Mouse (Mus musculus) lung, postnatal 36 days (tissue): ENCODE data around the gene Tarbp1.
"Not testable (repeated sequence)": the region's sequence is repeated elsewhere in the genome, so short reads cannot be mapped to it uniquely, and the experiment has no call there.

ENCODE experiments used
- DNase-seq: peaks from one replicate; pipeline ENCODE4 v3.0.0; 2022; ENCODE audit warnings: mixed read lengths

Tarbp1 gene

GRCm38 (mm10) chr8:126405030-126405429 is 69.8 kb downstream of the Tarbp1 start:
- DNase-seq: no peak

GRCm38 (mm10) chr8:126404550-126404949 is 70.3 kb downstream of the Tarbp1 start:
- not testable (repeated sequence) for DNase-seq

- no peak for DNase-seq
Observed at GRCm38 (mm10) chr8:126398349-126398748, 76.5 kb downstream of the Tarbp1 start.

GRCm38 (mm10) chr8:126395917-126396316 is 78.9 kb downstream of the Tarbp1 start:
- no peak for DNase-seq

- no peak for DNase-seq
Observed at GRCm38 (mm10) chr8:126395386-126395785, 79.5 kb downstream of the Tarbp1 start.

GRCm38 (mm10) chr8:126391541-126391940 is 83.3 kb downstream of the Tarbp1 start:
- peak; percentile 36 for DNase-seq

- DNase-seq: no peak
Observed at GRCm38 (mm10) chr8:126387566-126387965, 87.3 kb downstream of the Tarbp1 start.

GRCm38 (mm10) chr8:126382749-126383148 is 92.1 kb downstream of the Tarbp1 start:
- peak; percentile 37 for DNase-seq

DNA sequence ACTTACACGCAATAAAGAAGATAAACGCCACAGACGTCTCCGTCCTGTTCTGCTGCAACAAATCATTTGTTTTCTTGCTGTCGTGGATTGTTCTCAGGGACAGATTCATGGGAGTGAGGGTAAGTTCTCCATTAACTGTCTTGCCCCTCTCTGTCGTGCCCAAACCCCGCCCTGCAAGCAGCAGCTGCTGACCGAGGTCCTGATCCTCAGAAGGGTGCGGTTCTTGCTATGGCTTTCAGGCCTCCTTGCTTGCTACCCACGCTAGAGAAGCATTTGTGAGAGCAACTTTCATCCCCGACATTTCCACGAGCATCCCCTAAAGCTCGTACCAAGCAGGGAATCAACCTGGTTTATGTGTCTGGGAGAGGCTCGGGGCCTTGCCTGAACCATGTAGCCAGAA is 92.6 kb downstream of the Tarbp1 start:
- no peak for DNase-seq

GRCm38 (mm10) chr8:126381299-126381698 is 93.6 kb downstream of the Tarbp1 start:
- no peak for DNase-seq

DNA sequence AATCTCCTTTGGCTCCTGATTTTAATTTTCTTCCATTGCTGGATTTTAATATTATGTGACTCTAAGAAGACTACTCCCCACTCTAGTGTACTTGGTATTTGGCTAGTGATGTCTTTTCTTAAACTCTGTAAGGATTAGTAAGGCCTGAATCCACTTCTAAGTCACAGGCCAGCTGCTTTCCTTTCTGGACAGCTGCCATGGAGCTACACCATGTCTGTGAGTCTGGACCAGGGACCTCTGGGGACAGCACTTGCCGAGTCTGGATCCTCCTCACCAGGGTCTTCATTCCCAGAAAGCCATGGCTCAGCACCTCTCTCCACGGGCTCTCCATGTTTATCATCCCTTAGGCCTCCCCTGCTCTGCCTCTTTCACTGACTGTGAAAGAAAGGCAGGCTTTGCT is 94.7 kb downstream of the Tarbp1 start:
- no peak for DNase-seq

- no peak for DNase-seq
Observed at GRCm38 (mm10) chr8:126379580-126379979, 95.3 kb downstream of the Tarbp1 start.
